Mouse (Mus musculus) cerebellum, postnatal 14 days (tissue): ENCODE results near the gene Catsper3.

Experiments used
- DNase-seq, 2 experiments: peaks; one replicate each; pipeline ENCODE4 v3.0.0; 2021; ENCODE audit warnings: mixed read lengths in 2 of 2

The Catsper3 gene

GRCm38 (mm10) chr13:55784268-55784667, at the start of gene Catsper3:
TSS of gene Catsper3 (plus strand) at chr13:55784568.
- no peak for DNase-seq

GRCm38 (mm10) chr13:55737885-55738284, 46.5 kb upstream of the Catsper3 start:
- no peak for DNase-seq

DNA sequence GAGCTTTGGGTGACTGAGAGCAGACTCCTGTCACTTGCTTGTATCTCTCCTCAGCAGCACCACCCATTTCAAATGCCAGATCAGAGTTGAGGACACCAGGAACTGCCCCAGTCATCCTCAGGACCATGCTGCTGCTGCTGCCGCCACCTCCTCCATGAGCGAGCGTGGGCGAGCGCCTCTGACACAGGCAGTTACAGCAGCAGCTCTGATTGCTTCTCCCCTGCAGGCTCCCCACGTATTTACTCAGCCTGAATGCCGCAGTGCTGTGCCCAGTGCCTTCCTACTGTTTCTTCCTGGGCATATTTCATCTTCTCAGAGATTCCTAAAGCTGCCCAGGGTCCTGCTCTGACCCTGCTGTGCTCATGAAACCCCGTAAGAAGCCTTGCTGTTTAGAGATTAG, 42.1 kb upstream of the Catsper3 start:
- no peak for DNase-seq

- no peak for DNase-seq
Measured at GRCm38 (mm10) chr13:55754380-55754779, 30.0 kb upstream of the Catsper3 start.

- no peak for DNase-seq
Measured at GRCm38 (mm10) chr13:55756789-55757188, 27.6 kb upstream of the Catsper3 start.

DNA sequence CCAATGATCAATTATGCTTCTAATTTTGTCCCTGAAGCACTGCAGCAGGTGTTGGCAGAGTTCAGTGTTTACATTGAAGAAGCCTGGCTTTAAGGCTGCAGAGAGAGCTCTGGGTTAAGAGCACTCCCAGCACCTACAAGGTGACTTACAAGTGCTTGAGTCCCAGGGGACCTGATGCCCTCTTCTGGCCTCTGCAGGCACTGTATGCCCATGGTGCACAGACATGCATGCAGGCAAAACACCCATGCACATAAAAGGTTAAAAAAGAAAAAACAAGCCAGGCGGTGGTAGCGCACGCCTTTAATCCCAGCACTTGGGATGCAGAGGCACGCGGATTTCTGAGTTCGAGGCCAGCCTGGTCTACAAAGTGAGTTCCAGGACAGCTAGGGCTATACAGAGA, 26.7 kb upstream of the Catsper3 start:
- DNase-seq, result no peak

- no peak for DNase-seq
Measured at GRCm38 (mm10) chr13:55760576-55760975, 23.8 kb upstream of the Catsper3 start.

DNA sequence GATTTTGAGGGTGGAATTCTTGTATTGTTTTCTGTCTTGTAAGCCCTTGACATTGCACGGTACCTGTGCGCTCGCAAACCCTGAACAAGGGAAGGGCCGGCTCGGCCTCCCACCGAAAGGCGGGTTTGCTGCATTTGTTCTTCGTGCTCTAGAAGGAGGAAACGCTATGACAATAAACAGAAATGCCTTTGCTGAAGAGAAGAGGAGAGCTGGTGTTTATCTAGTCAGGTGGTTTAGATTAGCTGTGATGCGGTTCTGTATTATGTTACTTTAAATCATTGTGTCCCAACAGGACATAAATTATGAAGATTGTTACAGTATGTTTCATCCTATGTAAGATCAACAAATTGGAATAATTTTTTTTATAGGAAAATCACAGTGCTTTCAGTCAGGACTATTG, 22.9 kb upstream of the Catsper3 start:
- no peak for DNase-seq

GRCm38 (mm10) chr13:55774352-55774751, 10.0 kb upstream of the Catsper3 start:
- no peak for DNase-seq

DNA sequence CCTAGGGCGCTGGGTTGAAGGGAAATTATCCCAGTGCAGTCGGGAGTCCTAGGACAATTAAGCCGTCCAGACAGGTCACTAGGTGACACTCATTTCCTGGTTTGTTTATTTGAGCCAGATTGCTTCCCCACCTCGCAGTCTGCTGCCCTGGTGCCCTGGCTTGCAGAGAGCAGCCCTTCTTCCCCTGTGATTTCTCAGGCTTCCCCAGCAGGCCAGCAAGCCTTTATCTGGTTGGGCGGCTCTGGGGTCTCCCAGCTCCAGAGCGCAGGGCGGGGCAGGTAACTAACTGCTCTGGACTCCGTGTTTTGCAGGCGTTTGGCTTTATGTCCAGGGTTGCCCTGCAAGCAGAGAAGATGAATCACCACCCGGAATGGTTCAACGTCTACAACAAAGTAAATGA, 9.3 kb upstream of the Catsper3 start:
- DNase-seq, result no peak

- DNase-seq, result no peak
Measured at GRCm38 (mm10) chr13:55786120-55786519, 1.8 kb downstream of the Catsper3 start.

DNA sequence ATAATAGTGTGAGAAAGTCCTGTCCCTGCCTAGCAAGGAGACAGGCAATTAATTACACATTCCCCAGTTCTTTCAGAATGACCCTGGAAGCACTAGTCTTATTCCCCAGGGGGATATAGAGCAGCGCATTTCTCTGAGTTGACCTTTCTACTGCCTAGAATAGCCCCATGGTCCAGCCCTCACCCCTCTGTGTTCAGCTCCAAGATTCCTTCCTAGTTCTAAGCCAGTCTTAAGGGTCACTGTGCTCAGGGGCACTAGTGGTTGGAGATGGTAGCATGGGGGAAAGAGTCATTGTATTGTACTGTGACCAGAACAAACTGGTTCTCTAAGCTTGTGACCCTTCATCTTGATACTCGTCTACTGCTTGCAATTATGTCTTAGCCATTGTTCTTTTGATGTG, 16.9 kb downstream of the Catsper3 start:
- no peak for DNase-seq

DNA sequence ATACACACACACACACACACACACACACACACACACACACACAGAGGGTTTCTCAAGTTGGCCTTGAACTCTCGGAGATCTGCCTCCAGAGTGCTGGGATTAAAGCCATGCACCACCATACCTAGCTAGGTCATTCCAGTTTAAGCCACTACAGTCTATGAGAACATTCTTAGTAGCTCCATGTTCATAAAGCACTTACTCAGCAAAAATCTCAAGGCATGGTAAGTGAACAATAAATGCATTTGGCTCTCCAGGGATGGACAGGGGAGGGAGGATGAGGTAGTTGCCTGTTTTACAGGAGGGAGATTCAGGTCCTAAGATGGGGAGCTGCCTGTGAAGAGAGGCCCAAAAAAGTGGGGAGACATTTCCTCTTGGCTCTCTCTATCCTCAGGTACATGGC, 19.6 kb downstream of the Catsper3 start:
- no peak for DNase-seq

GRCm38 (mm10) chr13:55809041-55809623, 24.8 kb downstream of the Catsper3 start:
- no peak for DNase-seq

- no peak for DNase-seq
Measured at GRCm38 (mm10) chr13:55809707-55810106, 25.3 kb downstream of the Catsper3 start.

GRCm38 (mm10) chr13:55810947-55811346, 26.6 kb downstream of the Catsper3 start:
- DNase-seq, result no peak

DNA sequence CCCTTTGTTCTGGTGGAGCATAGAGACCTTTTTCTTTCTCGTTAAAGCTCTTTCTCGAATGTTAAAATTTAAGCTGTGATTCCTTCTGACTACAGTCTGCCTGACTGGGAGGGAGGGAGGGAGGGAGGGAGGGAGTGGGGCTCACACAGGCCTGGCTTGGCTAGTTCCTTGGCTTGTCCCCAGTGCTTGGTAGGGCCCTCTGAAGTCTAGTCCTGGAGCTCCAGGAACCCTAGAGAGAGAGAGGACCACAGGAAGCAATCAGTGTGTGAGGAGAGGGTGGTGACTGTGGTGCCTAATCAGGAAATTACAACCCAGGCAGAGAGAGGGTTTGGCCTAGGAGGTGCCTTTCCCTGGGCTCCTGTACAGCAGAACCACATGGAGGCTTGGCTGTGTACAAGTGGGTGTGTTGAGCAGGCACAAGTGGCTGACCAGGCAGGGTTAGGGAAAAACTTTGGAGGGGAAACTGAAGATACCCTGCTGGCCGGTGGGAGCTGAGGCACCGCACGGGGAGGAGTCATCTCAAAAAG, 29.2 kb downstream of the Catsper3 start:
- DNase-seq, result no peak

DNA sequence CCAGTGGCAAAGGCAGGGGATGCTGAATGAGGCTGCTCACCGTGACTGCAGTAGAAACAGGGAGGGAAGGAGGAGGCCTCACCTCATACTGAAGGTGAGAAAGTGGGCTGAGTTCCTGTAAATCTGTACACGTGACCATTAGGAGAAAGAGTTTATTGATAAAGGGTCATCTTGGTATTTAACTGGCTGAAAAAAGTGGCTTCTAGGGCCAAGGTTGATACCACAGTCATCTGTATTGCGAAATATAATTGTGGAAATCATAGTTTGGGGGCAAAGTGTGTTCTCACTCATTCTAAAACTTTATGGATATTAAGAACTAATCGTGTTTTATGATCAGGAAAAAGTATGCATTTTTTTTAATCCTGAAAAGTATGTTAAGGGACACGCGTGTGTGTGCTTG, 30.5 kb downstream of the Catsper3 start:
- no peak for DNase-seq

- DNase-seq, result no peak
Measured at GRCm38 (mm10) chr13:55822499-55822898, 38.1 kb downstream of the Catsper3 start.

GRCm38 (mm10) chr13:55824151-55824945, 40.0 kb downstream of the Catsper3 start:
- DNase-seq, result no peak

- DNase-seq, result no peak
Measured at GRCm38 (mm10) chr13:55825245-55825681, 40.9 kb downstream of the Catsper3 start.

DNA sequence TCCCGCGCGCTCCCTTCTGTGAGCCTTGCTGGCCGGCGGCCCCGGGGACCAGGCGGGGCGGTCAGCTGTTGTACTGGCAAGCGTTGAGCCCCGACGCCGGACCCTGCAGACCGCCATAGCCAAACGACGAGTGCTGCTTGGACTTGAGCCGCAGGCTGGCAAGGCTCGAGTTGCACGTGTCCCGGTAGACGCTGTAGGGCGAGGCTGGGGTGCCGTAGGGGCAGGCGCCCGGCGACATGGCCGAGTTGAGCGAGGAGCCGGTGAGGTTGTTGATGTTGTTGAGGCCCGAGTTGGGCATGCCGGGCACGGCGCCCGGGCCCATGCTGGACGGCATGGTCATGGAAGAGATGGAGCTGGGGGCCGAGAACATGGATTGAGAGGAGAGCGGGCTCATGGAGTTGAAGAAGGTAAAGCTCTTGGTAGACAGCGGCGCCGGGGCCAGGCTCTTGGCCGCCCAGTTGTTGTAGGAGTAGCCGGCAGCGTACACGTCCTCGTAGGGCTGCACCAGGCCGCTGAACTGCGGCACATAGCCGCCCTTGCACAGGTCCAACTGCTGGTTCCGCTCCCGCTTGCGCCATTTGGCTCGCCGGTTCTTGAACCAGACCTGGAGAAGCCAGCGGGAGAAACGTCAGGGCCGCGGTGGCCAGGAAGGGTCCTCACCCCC, 41.8 kb downstream of the Catsper3 start:
- peak in 1 of 2 experiments; percentile 51 for DNase-seq

DNA sequence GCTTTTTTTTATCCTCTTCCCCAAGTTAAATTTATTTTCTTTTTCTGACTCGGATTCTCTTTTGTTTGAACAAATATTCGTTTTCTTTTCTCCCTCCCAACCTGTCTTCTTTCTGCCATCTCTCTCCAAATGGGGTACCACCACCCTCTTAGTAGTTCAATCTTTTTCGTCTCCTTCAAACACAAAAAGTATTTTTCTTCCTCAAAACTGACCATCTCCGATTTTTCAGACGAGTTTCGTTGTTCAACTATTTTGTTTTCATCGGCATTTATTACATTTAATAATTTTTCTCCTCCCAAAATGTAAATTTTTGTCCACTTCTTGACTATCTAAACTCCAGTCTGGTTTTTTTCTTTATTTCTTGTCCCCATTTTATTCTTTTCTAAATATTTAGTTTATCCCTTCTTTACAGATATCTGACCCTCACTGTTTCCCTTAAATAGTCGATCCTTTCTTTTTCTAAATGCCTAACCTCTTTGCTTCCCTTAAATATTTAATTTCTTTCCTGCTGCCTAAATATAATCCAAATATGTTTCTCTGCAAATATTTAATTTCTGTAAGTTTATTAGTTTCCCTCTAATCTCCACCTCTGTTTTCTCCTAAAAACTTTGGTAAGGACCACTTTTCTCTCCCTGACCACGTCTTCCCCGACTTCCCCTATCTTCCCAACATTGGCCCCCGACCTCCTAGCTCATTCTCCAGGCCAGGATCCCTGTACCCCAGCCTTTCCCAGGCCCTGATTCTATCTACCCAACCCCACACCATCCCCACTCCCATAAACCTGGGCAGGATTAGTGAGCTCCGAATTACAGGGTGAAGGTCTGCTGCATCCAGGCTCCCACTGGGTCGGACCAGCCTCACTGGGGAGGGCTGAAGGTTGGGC, 42.7 kb downstream of the Catsper3 start:
- DNase-seq, result no peak
